Mouse (Mus musculus) left cerebral cortex, postnatal 25 days (tissue): ENCODE data around the gene Adcy1. TPM values are rescaled to one million over a fixed set of nuclear protein-coding genes. Genes with fewer than 3 reads are reported as not detected.
"Not testable (repeated sequence)": the region's sequence is repeated elsewhere in the genome, so short reads cannot be mapped to it uniquely, and the experiment has no call there.

Experiments used
- DNase-seq, 2 experiments: peaks; one replicate each; pipeline ENCODE4 v3.0.0; 2022; ENCODE audit warnings: low spot score in 2 of 2, mixed read lengths in 1 of 2
- intact Hi-C: fragments of 180-260 bp; cut with DNase I; formaldehyde crosslinking; loops from one replicate; pipeline ENCODE4 v1.15.1; 2025
- total RNA-seq, 2 experiments: library from RNA; stranded (reverse); gene quantifications; 2 replicates each; pipeline ENCODE4 v1.2.3; 2021

Gene Adcy1
- total RNA-seq, 2 experiments from 2014 or later, result 245 to 264 TPM

DNA sequence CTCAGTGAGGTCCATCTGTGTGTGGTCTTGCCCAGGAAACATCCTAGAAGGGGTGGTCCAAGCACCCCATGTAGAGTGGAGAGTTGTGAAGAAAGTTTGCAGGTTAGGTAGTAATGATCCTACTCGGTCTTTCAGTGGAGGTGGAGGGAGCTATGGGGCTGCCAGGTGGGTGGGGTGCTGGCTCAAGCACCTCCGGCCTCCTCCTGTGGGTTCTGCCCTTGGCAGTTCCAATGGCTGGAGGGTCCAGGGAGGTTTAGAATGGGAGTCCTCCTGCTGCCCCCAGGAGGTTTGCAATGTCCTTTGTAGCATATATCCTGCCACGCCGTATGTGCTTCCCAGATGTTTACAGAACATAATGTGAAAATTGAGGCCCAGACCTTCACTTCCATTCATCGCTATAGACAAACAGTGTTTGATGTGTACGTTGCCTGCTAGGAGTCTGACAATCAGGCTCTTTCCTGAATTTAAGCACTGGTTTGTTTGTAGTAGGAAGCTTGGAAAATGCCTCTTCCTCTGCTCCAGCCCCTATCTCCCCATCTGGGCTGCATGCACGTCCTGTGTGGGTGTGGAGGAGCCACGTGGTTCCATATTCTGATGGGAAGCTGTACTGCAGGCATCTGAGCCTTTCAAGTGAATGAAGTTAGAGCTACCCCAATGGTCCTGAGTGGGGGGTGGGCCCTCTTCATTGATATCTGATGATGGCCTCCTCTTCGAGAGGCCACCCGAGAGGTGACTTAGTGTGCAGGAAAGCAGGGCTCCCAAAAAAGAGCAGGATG is 135.4 kb downstream of the Adcy1 start:
- no peak for DNase-seq
- intact Hi-C loops, result no loop called here

DNA sequence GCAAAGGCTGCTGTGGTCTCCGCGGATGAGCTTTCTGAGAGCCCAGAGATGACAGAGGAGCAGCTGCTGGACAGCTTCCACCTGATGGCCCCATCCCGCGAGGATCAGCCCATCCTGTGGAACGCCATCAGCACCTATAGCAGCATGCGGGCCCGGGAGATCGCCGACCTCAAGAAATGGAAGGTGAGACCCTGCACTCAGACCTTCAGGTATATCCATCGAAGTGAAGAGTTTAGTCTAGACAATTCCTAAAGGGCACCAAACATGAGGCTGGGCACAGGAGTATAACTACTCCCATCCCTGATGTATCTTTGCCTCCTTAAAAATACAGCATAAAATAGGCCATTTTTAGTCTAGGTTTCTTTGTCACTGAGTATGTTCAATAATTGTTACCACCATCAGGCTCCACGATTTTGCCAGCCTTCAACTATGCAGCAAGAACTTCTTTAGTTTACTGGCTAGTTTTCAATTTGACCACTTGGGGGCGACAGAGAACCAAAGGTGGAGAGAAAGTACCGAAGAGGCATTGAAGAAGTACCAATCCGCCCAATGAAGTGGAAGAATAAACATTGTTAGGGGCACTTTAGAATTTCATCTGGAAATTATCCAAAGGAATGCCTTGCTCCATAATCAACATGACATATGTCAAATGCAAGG is 136.6 kb downstream of the Adcy1 start:
- DNase-seq, result peak; percentile 52 to 74
- intact Hi-C loops, result loop anchor here (5.0 kb wide), 1 partner anchor 543 kb away; the partner anchor contains the start of gene Ramp3

DNA sequence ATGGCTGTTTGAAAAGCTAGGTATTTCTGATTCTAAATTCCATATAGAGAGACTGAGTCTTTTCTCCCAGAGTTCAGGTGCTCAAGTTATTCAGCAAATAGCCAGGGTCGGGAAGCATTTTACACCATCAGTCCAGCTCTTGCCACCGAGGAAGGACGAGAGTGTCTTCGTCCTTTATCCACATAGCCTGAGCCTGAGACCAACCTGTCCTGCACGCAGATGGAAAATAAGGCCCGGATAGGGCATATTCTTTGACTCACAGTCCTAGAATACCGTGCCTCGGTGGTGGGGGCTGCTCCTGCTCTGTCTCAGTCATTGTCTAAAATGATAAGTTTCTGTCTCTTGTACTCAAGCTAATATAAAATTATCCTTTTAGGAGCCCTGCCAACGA is 137.1 kb downstream of the Adcy1 start:
- no peak for DNase-seq
- intact Hi-C loops, result loop anchor here (5.0 kb wide), 1 partner anchor 543 kb away; the partner anchor contains the start of gene Ramp3

DNA sequence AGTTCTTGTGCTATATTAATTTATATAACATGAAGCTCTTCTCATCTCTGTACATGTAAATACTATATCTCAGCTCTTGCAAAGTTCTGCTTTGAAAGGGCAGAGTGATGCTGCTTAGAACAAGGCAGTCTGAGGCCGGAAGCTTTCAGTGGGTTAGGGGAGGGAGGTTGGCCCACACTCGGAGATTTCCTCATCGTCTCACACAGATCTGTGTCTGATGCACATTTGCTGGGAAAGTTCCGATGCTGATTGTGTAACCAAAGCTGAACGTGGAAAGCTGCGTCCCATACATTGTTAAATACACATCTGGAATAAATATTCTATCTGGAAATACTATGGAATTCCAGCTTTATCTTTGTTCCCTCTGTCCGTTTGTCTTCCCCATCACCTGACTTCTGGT is 138.9 kb downstream of the Adcy1 start:
- no peak for DNase-seq
- intact Hi-C loops, result loop anchor here (5.0 kb wide), 1 partner anchor 545 kb away; the partner anchor contains the start of gene Ramp3

DNA sequence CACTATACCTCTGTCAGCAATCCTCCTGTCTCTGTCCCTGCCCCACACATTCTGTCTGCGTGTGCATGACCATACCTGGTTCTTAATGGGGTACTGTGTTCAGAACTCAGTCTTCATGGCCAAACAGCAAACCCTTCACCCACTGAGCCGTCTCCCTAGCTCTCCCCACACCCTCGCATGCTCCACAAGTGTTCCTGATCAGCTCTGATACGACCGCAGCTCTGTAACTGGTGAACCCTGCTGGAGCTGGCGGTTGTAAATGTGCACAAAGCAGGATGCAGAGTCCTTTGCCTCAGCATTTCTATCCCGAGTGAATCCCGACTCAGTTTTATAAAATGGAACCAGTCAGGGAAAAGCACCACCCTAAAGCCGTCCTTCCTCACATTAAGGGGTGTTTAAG is 140.6 kb downstream of the Adcy1 start:
- intact Hi-C loops, result loop anchor here (5.0 kb wide), 1 partner anchor 547 kb away; the partner anchor contains the start of gene Ramp3
- no peak for DNase-seq

DNA sequence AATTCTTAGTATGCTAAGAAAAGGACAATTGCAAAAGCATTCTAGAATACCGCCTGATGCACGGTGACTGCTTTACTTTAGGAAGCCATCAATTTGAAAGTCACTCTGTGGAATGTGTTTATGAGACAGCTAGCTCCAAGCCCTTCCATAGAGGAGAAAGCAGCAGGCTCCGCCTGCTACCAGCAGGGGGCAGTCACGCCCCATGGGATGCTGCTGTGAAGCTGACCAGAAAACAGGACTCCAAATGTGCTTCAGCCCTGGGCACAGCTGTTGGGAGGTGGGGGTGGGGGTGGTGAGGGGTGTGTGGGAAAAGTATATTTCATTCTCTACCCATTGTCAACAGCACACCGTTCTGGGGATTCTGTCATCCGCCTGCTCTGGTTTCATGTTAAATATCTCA is 147.1 kb downstream of the Adcy1 start:
- intact Hi-C loops, result loop anchor here (2.0 to 10.0 kb wide), 3 partner anchors 357 to 1092 kb away; no protein-coding TSS in a partner anchor
- DNase-seq, result peak; percentile 77 to 80

DNA sequence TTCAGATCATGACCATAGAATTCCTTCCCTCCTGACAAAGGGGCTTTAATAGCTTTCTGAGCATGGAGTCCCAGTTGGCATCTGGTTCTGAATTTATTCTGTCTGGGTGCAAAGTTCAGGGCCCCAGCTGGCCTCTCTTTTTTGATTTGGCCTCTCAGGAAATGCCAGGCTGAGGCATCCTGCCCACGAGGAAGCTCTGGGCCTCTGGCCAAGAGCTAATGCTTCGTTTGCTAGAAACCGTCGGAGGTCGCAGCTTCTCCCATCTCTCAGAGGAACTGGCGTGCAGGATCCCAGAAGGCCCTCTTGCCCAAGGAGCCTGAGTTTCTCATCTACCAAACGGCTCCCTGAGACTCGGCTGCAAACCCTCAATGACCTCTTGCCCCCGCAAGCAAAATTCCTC is 147.9 kb downstream of the Adcy1 start:
- no peak for DNase-seq
- intact Hi-C loops, result loop anchor here (2.0 to 10.0 kb wide), 3 partner anchors 356 to 1092 kb away; no protein-coding TSS in a partner anchor

DNA sequence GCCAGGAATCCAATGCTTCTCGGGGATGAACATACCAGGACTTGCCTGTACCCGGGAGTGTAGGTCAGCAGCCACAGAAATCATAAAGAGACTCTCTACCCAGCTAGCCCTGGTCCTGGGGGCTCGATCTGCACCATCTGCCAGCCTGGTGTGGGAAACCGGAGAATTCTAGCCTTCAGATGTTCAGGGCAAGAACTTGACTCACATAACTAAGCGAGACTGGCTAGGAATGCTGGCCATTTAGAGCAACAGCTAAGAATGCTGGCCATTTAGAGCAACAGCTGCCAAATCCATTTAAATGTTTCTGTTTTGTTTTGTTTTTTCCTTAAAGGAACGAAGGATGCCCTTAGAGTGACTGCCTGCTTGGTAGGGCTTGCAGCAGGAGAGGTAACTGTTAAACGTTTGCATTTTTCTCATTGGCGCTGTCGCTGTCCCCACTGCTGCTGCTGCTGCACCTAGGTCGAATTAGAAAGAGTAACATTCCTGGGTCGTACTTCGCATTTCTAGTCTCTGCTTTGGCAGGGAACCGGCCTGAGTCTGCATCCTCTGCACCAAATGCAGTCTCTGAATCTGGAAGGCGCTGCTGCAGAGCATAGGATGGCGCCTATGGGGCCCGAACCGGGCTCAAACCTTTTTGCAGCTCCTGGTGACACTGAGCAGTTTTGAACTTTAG is 149.0 kb downstream of the Adcy1 start:
- no peak for DNase-seq
- intact Hi-C loops, result loop anchor here (5.0 to 10.0 kb wide), 2 partner anchors 355 to 923 kb away; no protein-coding TSS in a partner anchor

DNA sequence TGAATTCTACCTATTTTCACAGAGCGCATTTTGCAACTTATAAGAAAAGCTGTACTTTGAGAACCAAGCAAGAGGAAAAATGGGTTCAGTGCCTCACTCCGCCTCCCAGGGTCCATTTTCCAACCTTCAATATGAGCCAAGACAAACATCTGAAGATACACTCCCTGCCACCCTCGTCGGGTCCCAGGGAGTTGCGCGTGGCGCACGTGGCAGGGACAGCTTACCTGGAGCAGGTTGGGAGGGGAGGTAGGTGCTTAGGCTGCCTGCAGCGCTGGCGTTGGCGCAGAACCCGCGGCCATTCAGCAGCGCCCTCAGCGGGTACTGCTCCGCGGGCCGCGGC is 149.8 kb downstream of the Adcy1 start:
- no peak for DNase-seq
- intact Hi-C loops, result loop anchor here (5.0 to 10.0 kb wide), 2 partner anchors 354 to 922 kb away; no protein-coding TSS in a partner anchor

DNA sequence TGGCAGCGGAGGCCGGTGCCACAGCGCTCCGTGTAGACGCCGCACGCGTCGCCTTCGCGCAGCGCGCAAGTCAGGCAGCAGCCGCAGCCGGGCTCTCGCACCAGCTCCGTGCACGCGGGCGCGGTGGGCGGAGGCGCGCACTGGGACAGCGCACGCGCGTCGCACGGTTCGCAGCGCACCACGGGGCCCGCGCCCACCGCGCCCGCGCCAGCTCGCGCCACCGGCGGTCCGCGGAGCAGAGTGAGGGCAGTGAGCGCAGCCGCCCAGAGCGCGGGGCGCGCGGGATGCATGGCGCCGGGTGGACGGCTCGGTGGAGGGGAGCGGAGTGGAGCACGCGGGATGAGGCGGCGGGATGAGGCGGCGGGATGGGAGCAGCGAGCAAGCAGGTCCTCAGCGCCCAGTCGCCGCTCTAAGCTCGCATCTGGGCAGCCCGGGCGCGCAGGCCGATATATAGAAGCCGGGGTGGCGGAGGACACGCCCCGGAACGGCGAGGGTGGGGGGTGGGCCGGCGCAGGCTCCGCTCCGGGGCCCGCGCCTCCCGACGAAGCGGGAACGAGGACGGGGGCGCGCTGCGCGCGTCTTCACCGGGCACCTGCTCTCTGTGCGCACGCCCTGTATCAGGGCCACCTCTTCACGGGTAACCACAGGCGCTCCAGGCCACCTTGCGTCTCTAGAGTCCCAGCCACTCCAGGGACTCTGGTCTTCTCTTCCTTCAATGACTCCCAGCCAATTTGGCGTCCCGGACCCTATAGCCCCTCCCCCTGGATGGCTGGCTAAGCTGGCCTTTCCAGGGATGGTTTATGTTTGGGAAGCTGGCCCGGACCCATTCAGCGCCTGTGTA is 150.4 kb downstream of the Adcy1 start, which contains the start of gene Igfbp3:
Igfbp3 (minus strand) TSS at position 423 of the 841 bp plus-strand sequence.
- intact Hi-C loops, result loop anchor here (1.0 to 10.0 kb wide), 5 partner anchors 125 to 1090 kb away; no protein-coding TSS in a partner anchor
- DNase-seq, result peak; percentile 87 to 90

DNA sequence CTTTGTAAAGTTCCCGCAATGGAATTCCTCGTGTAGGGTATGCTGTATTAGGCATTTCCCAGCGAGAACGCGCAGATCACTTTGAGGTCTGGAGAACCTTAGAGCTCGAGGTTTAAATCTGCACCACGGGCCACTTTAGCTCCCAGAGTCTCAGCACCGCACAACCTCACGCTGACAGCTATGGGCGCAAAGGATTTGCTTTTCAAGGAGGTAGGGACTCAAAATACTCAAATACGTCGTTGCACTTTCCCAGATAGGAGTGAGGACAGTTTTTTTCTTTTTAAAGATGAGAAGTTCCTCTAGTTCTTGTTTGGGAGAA is 151.0 kb downstream of the Adcy1 start:
- DNase-seq, result peak in 1 of 2 experiments; percentile 32
- intact Hi-C loops, result loop anchor here (1.0 to 10.0 kb wide), 5 partner anchors 124 to 1089 kb away; no protein-coding TSS in a partner anchor

DNA sequence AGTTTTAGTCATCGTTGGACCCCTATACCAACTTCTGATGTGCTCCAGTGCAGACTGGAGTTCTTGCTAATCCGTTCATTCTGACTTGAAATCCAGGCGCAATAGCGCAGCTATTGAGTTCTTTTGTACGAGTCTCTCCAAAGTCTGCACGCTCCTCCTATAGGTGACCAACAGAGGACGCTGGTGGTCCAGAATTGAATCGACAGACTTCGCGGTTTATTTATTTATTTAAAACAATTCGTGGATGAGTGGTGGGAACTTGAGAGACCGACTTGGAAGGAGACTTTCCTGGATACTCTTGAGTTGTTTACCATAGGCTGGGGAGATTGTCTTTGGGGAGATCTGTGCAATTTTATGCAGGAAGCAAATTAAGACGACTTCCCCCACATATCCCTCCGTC is 151.5 kb downstream of the Adcy1 start:
- DNase-seq, result peak; percentile 71 to 84

DNA sequence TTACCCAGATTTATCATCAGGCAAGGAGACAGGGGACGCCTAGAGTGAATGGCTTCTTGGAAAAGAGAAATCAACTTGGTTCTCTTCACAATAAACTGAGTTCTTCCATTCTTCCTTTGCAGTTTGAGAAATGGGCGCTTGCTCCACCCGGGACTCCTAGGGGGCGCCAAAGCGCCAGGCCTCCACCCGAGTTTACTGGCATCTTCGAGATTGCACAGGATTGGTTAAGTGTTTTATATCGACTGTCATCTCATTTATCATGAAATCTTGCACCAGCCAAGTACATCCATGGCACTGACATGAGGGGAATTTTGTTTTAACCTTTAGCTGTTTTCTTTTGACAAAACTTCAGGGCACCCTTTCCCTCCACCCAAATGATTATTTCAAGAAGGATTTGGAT is 152.4 kb downstream of the Adcy1 start:
- peak; percentile 67 to 71 for DNase-seq
- intact Hi-C loops, result loop anchor here (1.0 to 10.0 kb wide), 4 partner anchors 123 to 1190 kb away; no protein-coding TSS in a partner anchor

More for the DNA sequence above, 151.5 kb downstream of the Adcy1 start:
- intact Hi-C loops, result loop anchor here (1.0 to 10.0 kb wide), 6 partner anchors 124 to 1191 kb away; no protein-coding TSS in a partner anchor

DNA sequence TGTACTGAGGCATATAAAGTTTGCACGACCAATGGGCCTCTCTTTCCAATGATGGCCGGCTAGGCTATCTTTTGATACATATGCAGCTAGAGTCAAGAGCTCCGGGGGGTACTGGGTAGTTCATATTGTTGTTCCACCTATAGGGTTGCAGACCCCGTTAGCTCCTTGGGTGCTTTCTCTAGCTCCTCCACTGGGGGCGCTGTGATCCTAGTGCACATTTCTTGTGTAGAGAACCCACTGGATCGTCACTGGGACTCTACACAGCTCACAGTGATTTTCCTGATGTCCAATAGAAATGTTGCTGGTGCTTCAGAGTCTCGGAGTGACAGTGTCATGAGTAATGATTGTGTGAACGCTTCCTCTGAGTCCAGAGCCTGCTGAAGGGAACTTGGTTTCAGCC is 158.5 kb downstream of the Adcy1 start:
- intact Hi-C loops, DNase-seq: not testable (repeated sequence)

DNA sequence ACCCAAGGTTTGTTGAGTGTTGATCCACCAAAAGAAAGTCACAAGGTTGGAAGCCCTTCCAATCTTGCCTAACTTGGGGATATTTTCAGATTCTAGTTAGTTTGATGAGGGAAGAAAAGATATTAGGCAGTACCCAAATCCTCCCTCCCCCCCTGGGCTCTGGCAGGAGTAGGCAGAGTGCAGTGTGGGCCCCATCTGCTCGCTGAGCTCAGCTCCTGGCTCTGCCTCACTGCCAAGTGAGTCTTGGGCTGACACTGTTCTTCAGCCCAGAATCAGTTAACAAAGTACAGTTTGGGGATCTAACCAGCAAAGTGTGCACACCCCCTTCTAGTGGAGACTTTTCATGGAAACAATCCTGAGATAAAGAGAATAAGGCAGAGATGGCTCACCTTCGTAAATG is 162.9 kb downstream of the Adcy1 start:
- intact Hi-C loops, result no loop called here
- peak; percentile 28 to 64 for DNase-seq

DNA sequence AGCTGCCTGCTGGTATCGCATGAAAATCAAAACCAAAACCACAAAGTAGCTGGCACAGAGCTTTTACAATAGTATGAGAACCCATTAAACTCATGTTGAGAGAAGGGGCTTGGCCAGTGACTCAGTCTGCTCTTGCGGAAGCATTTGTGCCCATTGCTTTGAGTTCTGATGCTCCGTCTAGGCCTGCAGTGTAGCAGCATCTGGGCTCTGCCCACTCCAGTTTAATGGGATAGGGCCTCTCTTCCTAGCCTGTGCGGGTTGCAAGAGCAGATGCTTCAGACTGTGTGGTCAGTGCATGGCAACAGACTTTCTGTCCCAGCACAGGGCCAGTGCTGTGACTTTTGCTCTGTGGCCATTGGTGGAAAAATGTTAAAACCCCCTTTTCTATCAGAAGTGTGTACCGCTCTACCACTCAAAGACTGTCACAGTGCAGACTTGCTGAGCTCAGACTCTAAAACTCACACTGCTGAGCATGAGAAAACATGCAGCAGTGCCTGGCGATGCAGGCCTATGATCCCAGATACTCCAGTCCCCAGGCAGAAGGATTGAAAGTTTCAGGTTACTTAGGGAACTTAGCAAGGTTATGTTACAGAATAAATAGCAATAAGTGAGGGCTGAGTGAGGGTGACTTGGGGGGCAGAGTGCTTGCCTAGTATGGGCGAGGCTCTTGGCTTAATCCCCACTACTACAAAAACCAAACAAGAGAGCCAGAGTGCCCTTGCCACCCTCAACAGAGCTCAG is 163.7 kb downstream of the Adcy1 start:
- intact Hi-C loops, result no loop called here
- DNase-seq, result no peak

DNA sequence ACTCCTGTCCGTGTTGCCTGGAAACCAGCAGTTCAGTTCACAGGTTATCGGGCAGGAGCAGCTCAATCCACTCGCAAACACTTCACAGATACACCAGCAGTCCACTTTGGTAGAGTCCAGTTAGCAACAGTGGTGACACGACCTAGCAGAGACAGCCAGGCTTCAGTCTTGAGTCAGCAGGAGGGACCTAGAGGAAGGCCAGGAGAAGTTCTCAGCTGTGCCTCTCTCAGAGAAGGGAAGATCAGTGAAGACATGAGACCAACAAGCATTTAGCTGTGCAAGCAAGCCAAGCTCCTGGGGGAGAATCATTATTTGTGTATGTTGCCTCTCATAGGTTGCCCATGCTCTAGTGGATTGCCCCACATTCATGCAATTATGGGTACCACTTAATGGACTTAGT is 164.8 kb downstream of the Adcy1 start:
- intact Hi-C loops, result no loop called here
- no peak for DNase-seq
